Mouse (Mus musculus): ENCODE results near the gene Polr1c. TPM values are rescaled to one million over a fixed set of nuclear protein-coding genes. Genes with fewer than 3 reads are reported as not detected.
A peak's percentile ranks its signal among the peaks of the same experiment; 100 is the strongest.

Gene Polr1c
- total and polyA plus RNA-seq, 2 experiments from 2014 or later: 54.7 to 55.5 TPM

DNA sequence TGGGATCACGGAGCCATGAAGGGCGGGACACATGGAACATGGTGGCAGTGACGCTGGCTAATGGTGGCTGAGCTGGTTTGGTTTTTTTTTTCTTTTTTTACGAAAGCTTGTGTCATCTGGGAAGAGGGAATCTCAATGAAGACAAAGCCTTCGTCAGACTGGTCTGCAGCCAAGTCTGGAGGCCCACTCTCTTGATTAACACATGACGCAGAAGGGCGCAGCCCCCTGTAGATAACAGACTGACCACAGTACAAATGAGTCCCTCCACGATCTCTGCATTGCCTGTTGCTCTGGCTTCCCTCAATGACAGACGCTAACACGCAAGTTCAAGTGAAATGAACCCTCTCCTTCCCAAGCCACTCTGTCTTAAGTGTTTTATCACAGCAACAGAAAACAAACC, 27.7 kb upstream of the Polr1c start:
- ATAC-seq (ENCODE audit: low FRiP score) (no peak), DNase-seq (ENCODE audit: low spot score) (no peak)
- Histone ChIP-seq H3K27ac (ENCODE audit: low read depth, low read length) (no peak overlapping the region), H3K4me3 (ENCODE audit: low read depth, low read length) (no peak overlapping the region), H3K9me3 (ENCODE audit: low read length) (no peaks in the 10 kb centered on the region), H3K4me2 (ENCODE audit: low read depth, low read length, poor library complexity, severe bottlenecking) (no peak overlapping the region), H3K27me3 (ENCODE audit: insufficient read depth, low read length) (no peaks in the 10 kb centered on the region), H3K4me1 (ENCODE audit: insufficient read depth, low read length) (no peaks in the 10 kb centered on the region), H3K36me3 (ENCODE audit: insufficient read depth, low read length) (peaks cover 9% of the 10 kb centered on the region; the same call in 1 of the 2 replicates), H3K9ac (replicated peaks; ENCODE audit: low read length, poor library complexity, severe bottlenecking) (no peak overlapping the region)
- no peak for TF ChIP-seq CTCF (IDR thresholded peaks at IDR 0.05)
- WGBS: 93% methylated on average over 10 of the region's 10 CpGs

DNA sequence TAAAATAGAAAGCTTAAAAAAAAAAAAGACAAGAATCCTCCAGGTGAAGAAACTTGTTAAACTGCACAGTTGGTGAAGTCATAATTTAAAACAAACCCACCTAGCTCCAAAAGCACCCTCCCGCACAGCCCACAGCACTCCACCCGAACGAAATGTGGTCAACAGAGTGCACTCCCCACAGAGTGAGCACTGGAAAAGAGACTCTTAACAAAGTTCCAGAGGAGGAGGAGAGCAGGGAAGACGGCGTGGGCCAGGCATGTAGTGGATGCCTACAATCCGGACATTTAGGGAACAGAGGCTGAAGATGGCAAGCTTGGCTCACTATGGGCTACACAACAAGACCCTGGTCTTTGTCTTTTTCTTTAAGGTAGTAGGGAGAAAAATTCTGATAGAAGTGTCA, 27.2 kb upstream of the Polr1c start:
- H3K9me3 ChIP-seq (ENCODE audit: low read length): no peaks in the 10 kb centered on the region
- no peak overlapping the region for H3K4me2 ChIP-seq (ENCODE audit: low read depth, low read length, poor library complexity, severe bottlenecking)
- TF ChIP-seq CTCF (IDR thresholded peaks at IDR 0.05): no peak
- ATAC-seq (ENCODE audit: low FRiP score) (no peak), DNase-seq (ENCODE audit: low spot score) (no peak)
- no peak overlapping the region for H3K9ac ChIP-seq (replicated peaks; ENCODE audit: low read length, poor library complexity, severe bottlenecking)
- no peak overlapping the region for H3K4me3 ChIP-seq (ENCODE audit: low read depth, low read length)
- H3K36me3 ChIP-seq (ENCODE audit: insufficient read depth, low read length): peaks cover 9% of the 10 kb centered on the region; the same call in 1 of the 2 replicates
- H3K27me3 ChIP-seq (ENCODE audit: insufficient read depth, low read length): no peaks in the 10 kb centered on the region
- H3K4me1 ChIP-seq (ENCODE audit: insufficient read depth, low read length): no peaks in the 10 kb centered on the region
- no peak overlapping the region for H3K27ac ChIP-seq (ENCODE audit: low read depth, low read length)
- 87% methylated on average over 6 of the region's 6 CpGs for WGBS

DNA sequence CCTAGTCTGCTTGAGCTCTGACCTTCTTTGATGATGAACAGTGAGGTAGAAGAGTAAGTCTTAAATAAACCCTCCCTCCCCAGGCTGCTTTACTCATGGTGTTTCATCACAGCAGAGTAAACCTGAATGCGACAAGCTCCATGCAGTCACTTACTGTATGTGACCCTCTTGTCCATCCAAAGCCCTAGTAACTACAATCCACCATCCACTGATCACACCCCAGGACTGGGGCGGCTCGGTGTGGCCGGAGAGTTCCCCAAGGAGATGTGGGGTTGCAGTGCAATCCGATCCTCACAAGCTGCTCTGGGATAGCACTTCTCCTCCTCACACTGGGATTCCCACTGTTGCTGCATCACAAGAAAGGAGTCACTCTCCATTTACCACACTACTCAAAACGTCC, 26.6 kb upstream of the Polr1c start:
- TF ChIP-seq CTCF (IDR thresholded peaks at IDR 0.05): no peak
- H3K9ac ChIP-seq (replicated peaks; ENCODE audit: low read length, poor library complexity, severe bottlenecking): 0 out of 2 replicates have a peak overlapping the region, but pooled peaks have one; percentile 19
- H3K4me1 ChIP-seq (ENCODE audit: insufficient read depth, low read length): no peaks in the 10 kb centered on the region
- H3K4me2 ChIP-seq (ENCODE audit: low read depth, low read length, poor library complexity, severe bottlenecking): no peak overlapping the region
- H3K4me3 ChIP-seq (ENCODE audit: low read depth, low read length): no peak overlapping the region
- H3K9me3 ChIP-seq (ENCODE audit: low read length): no peaks in the 10 kb centered on the region
- H3K36me3 ChIP-seq (ENCODE audit: insufficient read depth, low read length): peaks cover 9% of the 10 kb centered on the region; the same call in 1 of the 2 replicates
- no peaks in the 10 kb centered on the region for H3K27me3 ChIP-seq (ENCODE audit: insufficient read depth, low read length)
- H3K27ac ChIP-seq (ENCODE audit: low read depth, low read length): no peak overlapping the region
- ATAC-seq (ENCODE audit: low FRiP score): no peak
- no peak for DNase-seq (ENCODE audit: low spot score)
- 81% methylated on average over 6 of the region's 6 CpGs for WGBS

DNA sequence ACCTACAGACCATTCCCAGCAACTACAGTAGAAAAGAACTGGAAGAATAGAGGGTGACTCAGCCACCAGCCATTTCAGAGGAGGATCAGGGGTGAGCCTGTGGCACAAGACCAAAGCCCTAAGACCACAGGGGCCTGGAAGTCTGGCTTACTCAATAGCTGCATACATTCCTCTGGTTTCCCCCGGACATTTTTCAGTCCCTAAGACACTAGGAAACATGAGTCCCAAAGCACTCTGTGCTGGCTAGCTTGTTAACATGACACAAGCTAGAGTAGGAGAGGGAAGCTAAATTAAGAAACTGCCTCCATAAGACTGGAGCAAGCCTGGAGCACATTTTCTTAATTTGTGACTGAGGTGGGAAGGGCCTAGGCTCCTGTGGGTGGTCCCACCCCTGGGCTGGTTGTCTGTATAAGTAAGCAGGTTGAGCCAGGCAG, 26.0 kb upstream of the Polr1c start:
- Histone ChIP-seq H3K4me3 (ENCODE audit: low read depth, low read length) (no peak overlapping the region), H3K27ac (ENCODE audit: low read depth, low read length) (no peak overlapping the region), H3K36me3 (ENCODE audit: insufficient read depth, low read length) (peaks cover 9% of the 10 kb centered on the region; the same call in 1 of the 2 replicates), H3K9ac (replicated peaks; ENCODE audit: low read length, poor library complexity, severe bottlenecking) (no peak overlapping the region; the same call in 1 of the 2 replicates), H3K9me3 (ENCODE audit: low read length) (no peaks in the 10 kb centered on the region), H3K27me3 (ENCODE audit: insufficient read depth, low read length) (no peaks in the 10 kb centered on the region), H3K4me2 (ENCODE audit: low read depth, low read length, poor library complexity, severe bottlenecking) (no peak overlapping the region), H3K4me1 (ENCODE audit: insufficient read depth, low read length) (no peaks in the 10 kb centered on the region)
- 54% methylated on average over 1 of the region's 1 CpGs for WGBS
- DNase-seq (ENCODE audit: low spot score) (no peak), ATAC-seq (ENCODE audit: low FRiP score) (no peak)
- no peak for TF ChIP-seq CTCF (IDR thresholded peaks at IDR 0.05)

DNA sequence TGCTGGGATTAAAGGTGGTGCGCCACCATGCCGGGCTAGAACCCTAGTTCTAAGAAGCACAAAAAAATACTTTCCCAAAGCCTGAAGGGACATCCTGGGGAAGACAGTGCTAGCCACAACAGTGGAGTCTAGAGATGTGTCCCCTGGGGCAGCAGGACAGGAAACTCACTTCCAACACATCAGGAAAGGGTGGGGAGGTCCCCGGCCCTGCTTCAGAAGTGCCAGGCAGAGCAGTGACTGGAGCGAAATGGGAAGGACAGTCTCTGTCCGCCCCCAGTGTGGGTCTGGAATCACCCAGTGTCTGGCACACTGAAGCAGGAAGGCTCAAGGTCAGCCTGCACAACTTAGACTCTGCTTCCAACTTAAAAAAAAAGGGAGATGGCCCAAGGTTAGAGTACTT, 24.8 kb upstream of the Polr1c start:
- Histone ChIP-seq H3K4me2 (ENCODE audit: low read depth, low read length, poor library complexity, severe bottlenecking) (no peak overlapping the region), H3K27ac (ENCODE audit: low read depth, low read length) (no peak overlapping the region), H3K9ac (replicated peaks; ENCODE audit: low read length, poor library complexity, severe bottlenecking) (no peak overlapping the region), H3K36me3 (ENCODE audit: insufficient read depth, low read length) (0 out of 2 replicates have a peak, but pooled peaks cover 2% of the 10 kb centered on the region), H3K9me3 (ENCODE audit: low read length) (no peaks in the 10 kb centered on the region), H3K4me1 (ENCODE audit: insufficient read depth, low read length) (no peaks in the 10 kb centered on the region), H3K4me3 (ENCODE audit: low read depth, low read length) (no peak overlapping the region), H3K27me3 (ENCODE audit: insufficient read depth, low read length) (no peaks in the 10 kb centered on the region)
- DNase-seq (ENCODE audit: low spot score) (no peak), ATAC-seq (ENCODE audit: low FRiP score) (no peak)
- 89% methylated on average over 5 of the region's 5 CpGs for WGBS
- TF ChIP-seq CTCF (IDR thresholded peaks at IDR 0.05): no peak

DNA sequence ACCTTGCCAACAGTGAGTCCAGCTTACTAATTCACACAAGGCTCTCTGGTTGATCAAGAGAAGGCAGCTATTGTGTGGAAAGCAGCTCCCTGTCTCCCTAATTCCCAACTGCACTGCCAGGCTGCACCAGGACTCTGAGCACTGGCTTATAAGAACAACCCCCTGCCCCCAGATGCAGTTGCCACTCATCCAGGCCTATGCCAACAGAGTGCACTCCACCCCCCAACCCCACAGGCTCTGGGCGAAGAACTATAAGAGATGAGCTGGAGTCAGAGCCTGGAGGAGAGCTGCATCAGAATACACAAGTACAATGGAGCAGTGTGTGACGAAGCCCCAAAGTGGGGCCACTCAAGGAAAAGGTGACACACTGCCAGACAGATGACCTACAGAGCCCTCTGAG, 24.2 kb upstream of the Polr1c start:
- H3K27me3 ChIP-seq (ENCODE audit: insufficient read depth, low read length): no peaks in the 10 kb centered on the region
- TF ChIP-seq CTCF (IDR thresholded peaks at IDR 0.05): no peak
- H3K4me2 ChIP-seq (ENCODE audit: low read depth, low read length, poor library complexity, severe bottlenecking): no peak overlapping the region
- no peak overlapping the region for H3K9ac ChIP-seq (replicated peaks; ENCODE audit: low read length, poor library complexity, severe bottlenecking)
- DNase-seq (ENCODE audit: low spot score) (no peak), ATAC-seq (ENCODE audit: low FRiP score) (0 out of 2 replicates have a peak, but pooled peaks have one; percentile 34)
- H3K4me3 ChIP-seq (ENCODE audit: low read depth, low read length): no peak overlapping the region
- H3K4me1 ChIP-seq (ENCODE audit: insufficient read depth, low read length): no peaks in the 10 kb centered on the region
- WGBS: 75% methylated on average over 2 of the region's 2 CpGs
- no peaks in the 10 kb centered on the region for H3K9me3 ChIP-seq (ENCODE audit: low read length)
- H3K27ac ChIP-seq (ENCODE audit: low read depth, low read length): no peak overlapping the region
- H3K36me3 ChIP-seq (ENCODE audit: insufficient read depth, low read length): 0 out of 2 replicates have a peak, but pooled peaks cover 2% of the 10 kb centered on the region
